ENCODE assay signal across 8 mouse cellular contexts in the genomic region with DNA sequence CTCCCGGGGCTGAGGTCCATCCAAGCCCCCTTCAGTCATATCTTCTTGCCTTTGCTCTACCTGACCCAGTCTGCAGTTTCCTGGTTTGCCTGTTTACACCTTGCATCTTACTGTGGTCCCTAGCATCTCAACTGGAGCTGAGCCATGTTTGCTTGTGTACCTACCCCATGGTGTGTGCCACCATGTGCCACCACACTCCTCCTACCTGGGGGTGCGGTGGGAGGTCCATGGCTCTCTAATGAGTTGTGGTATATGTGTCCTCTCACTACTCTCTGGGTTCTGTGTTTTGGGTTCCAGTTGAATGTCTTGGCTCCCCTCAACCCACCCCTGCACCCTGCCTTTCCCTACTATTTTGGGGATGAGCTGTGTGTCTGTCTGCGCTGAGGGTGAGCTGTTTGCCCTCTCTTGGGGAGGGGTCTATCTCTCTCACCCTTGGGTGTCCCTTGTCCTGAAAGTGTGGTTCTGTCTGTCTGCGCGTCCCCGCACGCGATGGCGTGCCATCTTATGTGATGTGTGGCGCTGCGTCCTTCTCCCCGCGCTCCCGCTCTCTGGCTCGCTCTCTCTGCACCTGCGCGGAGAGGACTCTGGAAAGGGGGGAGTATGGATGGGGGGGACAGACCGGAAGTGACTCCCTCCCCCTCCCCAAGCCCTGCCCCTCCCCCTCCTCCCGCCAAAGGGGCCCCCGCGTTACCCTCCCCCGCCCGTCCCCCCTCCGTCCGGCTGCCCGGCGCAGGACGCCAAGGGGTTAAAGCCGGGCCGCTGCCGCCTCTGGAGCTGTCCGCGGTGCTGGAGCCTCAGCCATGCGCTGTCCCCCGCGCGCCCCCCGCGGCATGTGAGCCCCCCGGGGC. TPM values are rescaled to one million over a fixed set of nuclear protein-coding genes. Genes with fewer than 3 reads are reported as not detected.
DNase-seq lines count a peak whose midpoint lies in the region; ATAC-seq and TF ChIP-seq lines count a peak whose summit lies in the region.

No protein-coding gene starts in this region.

- 5% methylated on average over 35 of the region's 40 CpGs for WGBS in cerebellum, adult 2 months
- 4% methylated on average over 38 of the region's 40 CpGs for WGBS in embryonic facial prominence, embryonic 10.5 days
- WGBS in intestine, embryonic 15.5 days = 5% methylated on average over 29 of the region's 40 CpGs
- WGBS in neural tube, embryonic 13.5 days = 6% methylated on average over 18 of the region's 40 CpGs

- peak overlapping the region; percentile 89 for H3K27ac ChIP-seq in layer of hippocampus, adult 2 months
- peak overlapping the region; percentile 83 for H3K27ac ChIP-seq in cerebellum, adult 2 months (ENCODE audit: insufficient read depth, low read length)
- H3K27ac ChIP-seq in embryonic facial prominence, embryonic 10.5 days (replicated peaks) = 0 out of 2 replicates have a peak overlapping the region, but pooled peaks have one; percentile 14
- no peak overlapping the region for H3K27ac ChIP-seq in intestine, embryonic 15.5 days
- H3K27ac ChIP-seq in neural tube, embryonic 13.5 days (replicated peaks) = peak overlapping the region; percentile 95

- H3K4me1 ChIP-seq in cerebellum, adult 2 months (ENCODE audit: control insufficient read depth, insufficient read depth, low read length) = peaks cover 19% of the 10 kb centered on the region
- H3K4me1 ChIP-seq in embryonic facial prominence, embryonic 10.5 days = peaks cover 23% of the 10 kb centered on the region
- H3K4me1 ChIP-seq in intestine, embryonic 15.5 days (replicated peaks) = peaks cover 10% of the 10 kb centered on the region
- peaks cover 36% of the 10 kb centered on the region for H3K4me1 ChIP-seq in neural tube, embryonic 13.5 days (replicated peaks)

- TF ChIP-seq CTCF in layer of hippocampus, adult 2 months (conservative IDR thresholded peaks at IDR 0.05) = no peak
- TF ChIP-seq CTCF in cerebellum, adult 2 months (IDR thresholded peaks at IDR 0.05; ENCODE audit: borderline replicate concordance, insufficient read depth, low read depth, low read length) = no peak

- no peak for DNase-seq in layer of hippocampus, adult 2 months (ENCODE audit: low spot score in 2 of 2)
- no peak for DNase-seq in layer of hippocampus, postnatal 14 days (ENCODE audit: low spot score in 2 of 2)
- peak; percentile 80 for DNase-seq in cerebellum, adult 2 months
- DNase-seq in embryonic facial prominence, embryonic 10.5 days (ENCODE audit: low spot score) = peak; percentile 80
- no peak for DNase-seq in thymus, postnatal 14 days
- no peak for DNase-seq in ovary, adult 18-20 months (ENCODE audit: low spot score)

- H3K27me3 ChIP-seq in cerebellum, adult 2 months (ENCODE audit: control insufficient read depth, insufficient read depth, low read length) = no peaks in the 10 kb centered on the region
- H3K27me3 ChIP-seq in embryonic facial prominence, embryonic 10.5 days (replicated peaks; ENCODE audit: low read depth, poor library complexity, severe bottlenecking) = peaks cover 86% of the 10 kb centered on the region
- peaks cover 57% of the 10 kb centered on the region for H3K27me3 ChIP-seq in intestine, embryonic 15.5 days (replicated peaks)
- peaks cover 79% of the 10 kb centered on the region for H3K27me3 ChIP-seq in neural tube, embryonic 13.5 days

- peak; percentile 95 for TF ChIP-seq POLR2A in cerebellum, adult 2 months (IDR thresholded peaks at IDR 0.05; ENCODE audit: borderline replicate concordance, insufficient read depth, low read length)

- no peaks in the 10 kb centered on the region for H3K36me3 ChIP-seq in embryonic facial prominence, embryonic 10.5 days (replicated peaks)
- no peaks in the 10 kb centered on the region for H3K36me3 ChIP-seq in intestine, embryonic 15.5 days
- H3K36me3 ChIP-seq in neural tube, embryonic 13.5 days = peaks cover 16% of the 10 kb centered on the region

- H3K9ac ChIP-seq in intestine, embryonic 15.5 days = no peak overlapping the region
- peak overlapping the region; percentile 90 for H3K9ac ChIP-seq in neural tube, embryonic 13.5 days

- H3K4me3 ChIP-seq in layer of hippocampus, adult 2 months = peak overlapping the region; percentile 41
- H3K4me3 ChIP-seq in cerebellum, adult 2 months (replicated peaks; ENCODE audit: insufficient read depth, low read depth, low read length) = peak overlapping the region; percentile 90
- peak overlapping the region; percentile 61 for H3K4me3 ChIP-seq in embryonic facial prominence, embryonic 10.5 days
- H3K4me3 ChIP-seq in intestine, embryonic 15.5 days (replicated peaks) = peak overlapping the region; percentile 43
- H3K4me3 ChIP-seq in neural tube, embryonic 13.5 days = peak overlapping the region; percentile 64

- H3K4me2 ChIP-seq in intestine, embryonic 15.5 days (replicated peaks) = peak overlapping the region; percentile 73
- peak overlapping the region; percentile 68 for H3K4me2 ChIP-seq in neural tube, embryonic 13.5 days

- H3K9me3 ChIP-seq in embryonic facial prominence, embryonic 10.5 days = no peaks in the 10 kb centered on the region
- H3K9me3 ChIP-seq in intestine, embryonic 15.5 days = no peaks in the 10 kb centered on the region
- H3K9me3 ChIP-seq in neural tube, embryonic 13.5 days = no peaks in the 10 kb centered on the region

- peak; percentile 77 for ATAC-seq in intestine, embryonic 15.5 days
- peak; percentile 73 for ATAC-seq in neural tube, embryonic 13.5 days (ENCODE audit: low read depth)

RNA-seq across cellular contexts. Expression of a gene that starts 25.2 kb away (rescaled TPM):
- 100 to 1,000 TPM; 647 to 698 TPM for total RNA-seq in layer of hippocampus, adult 2 months (2021)
- 100 to 1,000 TPM; 566 to 582 TPM for total RNA-seq in layer of hippocampus, postnatal 14 days (2021)
- polyA plus RNA-seq in cerebellum, adult 2 months (2012; rRNA removed) = 51.4 and 60.7 TPM in 2 replicates
- 0.80 and 0.97 TPM in 2 replicates for polyA plus RNA-seq in embryonic facial prominence, embryonic 10.5 days (2016; fragmentation: Nextera tagmentation; extraction: Ambion mirVana)
- polyA plus RNA-seq in intestine, embryonic 15.5 days (2015; fragmentation: Nextera tagmentation; extraction: Ambion mirVana) = 1.7 and 1.9 TPM in 2 replicates
- 26.5 and 27.7 TPM in 2 replicates for polyA plus RNA-seq in neural tube, embryonic 13.5 days (2015; fragmentation: Nextera tagmentation; extraction: Ambion mirVana)

RNA-seq across cellular contexts. Expression of a gene that starts 28.6 kb away (rescaled TPM):
- total RNA-seq in layer of hippocampus, adult 2 months (2021) = 1 to 10 TPM; 3.0 to 3.5 TPM
- 1 to 10 TPM; 2.5 to 2.8 TPM for total RNA-seq in layer of hippocampus, postnatal 14 days (2021)
- 2.4 and 3.0 TPM in 2 replicates for polyA plus RNA-seq in cerebellum, adult 2 months (2012; rRNA removed)
- polyA plus RNA-seq in embryonic facial prominence, embryonic 10.5 days (2016; fragmentation: Nextera tagmentation; extraction: Ambion mirVana) = 1.5 and 1.8 TPM in 2 replicates
- polyA plus RNA-seq in intestine, embryonic 15.5 days (2015; fragmentation: Nextera tagmentation; extraction: Ambion mirVana) = 7.2 and 8.0 TPM in 2 replicates
- 2.8 TPM in 2 replicates for polyA plus RNA-seq in neural tube, embryonic 13.5 days (2015; fragmentation: Nextera tagmentation; extraction: Ambion mirVana)

RNA-seq across cellular contexts. Expression of a gene that starts 48.6 kb away (rescaled TPM):
- total RNA-seq in layer of hippocampus, adult 2 months (2021) = 10 to 100 TPM; 89.4 to 95.9 TPM
- 10 to 100 TPM; 95.5 to 98.4 TPM for total RNA-seq in layer of hippocampus, postnatal 14 days (2021)
- 125 and 130 TPM in 2 replicates for polyA plus RNA-seq in cerebellum, adult 2 months (2012; rRNA removed)
- 1.8 and 2.4 TPM in 2 replicates for polyA plus RNA-seq in embryonic facial prominence, embryonic 10.5 days (2016; fragmentation: Nextera tagmentation; extraction: Ambion mirVana)
- 0.90 and 1.9 TPM in 2 replicates for polyA plus RNA-seq in intestine, embryonic 15.5 days (2015; fragmentation: Nextera tagmentation; extraction: Ambion mirVana)
- 24.9 and 28.4 TPM in 2 replicates for polyA plus RNA-seq in neural tube, embryonic 13.5 days (2015; fragmentation: Nextera tagmentation; extraction: Ambion mirVana)

RNA-seq across cellular contexts. Expression of a gene that starts 50.4 kb away (rescaled TPM):
- 1 to 10 TPM; 3.0 to 3.3 TPM for total RNA-seq in layer of hippocampus, adult 2 months (2021)
- 1 to 10 TPM; 2.3 TPM for total RNA-seq in layer of hippocampus, postnatal 14 days (2021)
- polyA plus RNA-seq in cerebellum, adult 2 months (2012; rRNA removed) = 3.1 and 3.8 TPM in 2 replicates
- polyA plus RNA-seq in embryonic facial prominence, embryonic 10.5 days (2016; fragmentation: Nextera tagmentation; extraction: Ambion mirVana) = 1.1 and 1.9 TPM in 2 replicates
- 0.48 and 0.99 TPM in 2 replicates for polyA plus RNA-seq in intestine, embryonic 15.5 days (2015; fragmentation: Nextera tagmentation; extraction: Ambion mirVana)
- polyA plus RNA-seq in neural tube, embryonic 13.5 days (2015; fragmentation: Nextera tagmentation; extraction: Ambion mirVana) = 1.0 and 1.5 TPM in 2 replicates

Comparison
In these comparisons a context has a peak if more than half of its experiments do, and no peak if none do; other contexts are left out.
1. DNase-seq: peak in cerebellum, adult 2 months (2 of 2) and embryonic facial prominence, embryonic 10.5 days (single experiment); none in layer of hippocampus, adult 2 months (0 of 2), layer of hippocampus, postnatal 14 days (0 of 2), thymus, postnatal 14 days (single experiment) and ovary, adult 18-20 months (single experiment).
2. Peak in every context shown above with its lines, with median percentiles within 50 percentile points of each other: H3K4me3 ChIP-seq.